Mouse (Mus musculus) liver, embryonic 12.5 days (tissue): ENCODE measurements around the gene Gpr68. TPM values are rescaled to one million over a fixed set of nuclear protein-coding genes. Genes with fewer than 3 reads are reported as not detected.

Source experiments
- ATAC-seq: fragments of 200-750 bp; cut with Nextera tagmentation; 2 replicates; pipeline ENCODE4 v1.8.0; 2017; ENCODE audit warnings: moderate number of reproducible peaks, mild to moderate bottlenecking, moderate library complexity
- H3K27ac ChIP-seq: fragments of 300-500 bp; sonication (generic); 2 replicates; pipeline ENCODE4 v1.5.1; 2016; ENCODE audit warnings: mild to moderate bottlenecking
- H3K27me3 ChIP-seq: fragments of 300-500 bp; sonication (generic); replicated peaks from 2 replicates; pipeline ENCODE4 v1.6.1; 2016; ENCODE audit warnings: mild to moderate bottlenecking, moderate library complexity
- H3K36me3 ChIP-seq: fragments of 300-500 bp; sonication (generic); 2 replicates; pipeline ENCODE4 v1.6.1; 2016; ENCODE audit warnings: mild to moderate bottlenecking, moderate library complexity
- H3K4me1 ChIP-seq: fragments of 300-500 bp; sonication (generic); 2 replicates; pipeline ENCODE4 v1.6.1; 2016
- H3K4me2 ChIP-seq: fragments of 300-500 bp; sonication (generic); 2 replicates; pipeline ENCODE4 v1.6.1; 2016; ENCODE audit warnings: mild to moderate bottlenecking, moderate library complexity
- H3K4me3 ChIP-seq: fragments of 300-500 bp; sonication (generic); 2 replicates; pipeline ENCODE4 v1.5.1; 2016; ENCODE audit warnings: mild to moderate bottlenecking, moderate library complexity
- H3K9ac ChIP-seq: fragments of 300-500 bp; sonication (generic); 2 replicates; pipeline ENCODE4 v1.6.1; 2016; ENCODE audit warnings: mild to moderate bottlenecking, moderate library complexity
- H3K9me3 ChIP-seq: fragments of 300-500 bp; sonication (generic); replicated peaks from 2 replicates; pipeline ENCODE4 v1.6.1; 2016; ENCODE audit warnings: mild to moderate bottlenecking, moderate library complexity
- WGBS: fragments of 180-500 bp; shearing (Covaris S2); methylation state at CpG from one replicate; pipeline ENCODE4 v1.1.7; 2016; ENCODE audit not compliant: insufficient replicate concordance; 5-methylcytosine and 5-hydroxymethylcytosine counted together
- polyA plus RNA-seq: library from polyadenylated mRNA; unstranded; fragments of >200 nt; fragmentation: Nextera tagmentation; extraction: Ambion mirVana; gene quantifications from 2 replicates; pipeline ENCODE4 v1.2.1, GENCODE M21; 2016

Gpr68 gene
- polyA plus RNA-seq, 1 experiment from 2014 or later = 0.04 TPM

DNA sequence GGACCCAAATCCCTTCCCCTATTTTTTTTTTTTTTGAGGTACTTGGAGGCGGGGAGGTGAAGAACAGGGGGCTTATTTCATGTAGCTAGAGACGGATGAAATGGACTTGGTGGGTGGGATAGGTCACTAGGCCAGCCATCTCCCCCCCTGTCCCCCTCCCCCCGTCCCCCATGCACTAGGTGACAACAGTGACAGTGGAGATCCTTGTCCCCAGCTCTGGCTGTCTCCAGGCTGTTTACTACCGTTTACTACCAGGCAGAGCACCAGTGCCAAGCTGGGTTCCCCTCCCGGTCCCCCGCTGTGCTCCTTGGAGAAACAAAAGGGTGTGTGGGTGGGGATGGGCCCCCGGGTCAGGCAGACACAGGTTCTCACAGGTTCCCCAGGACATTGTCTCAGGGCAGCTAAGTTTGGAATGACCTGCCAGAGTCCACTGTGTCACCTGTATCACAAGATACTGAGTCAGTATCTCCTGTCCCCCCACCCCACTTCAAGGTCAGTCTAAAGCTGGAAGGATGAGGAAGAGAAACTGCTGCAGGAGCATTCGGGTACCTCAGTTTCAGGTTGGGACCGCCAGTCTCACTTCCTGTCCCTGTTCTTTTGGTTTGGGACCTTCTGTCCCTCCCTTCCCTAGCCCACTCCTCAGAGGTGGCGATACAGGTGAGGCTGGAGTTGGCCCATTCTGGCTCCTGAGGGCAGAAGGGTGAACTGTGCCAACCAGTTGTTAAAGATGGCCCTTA lies 468 bp upstream of the Gpr68 start:
- Histone ChIP-seq H3K27me3 (peaks cover 58% of the 10 kb centered on the region), H3K9me3 (no peaks in the 10 kb centered on the region), H3K4me3 (no peak overlapping the region), H3K4me2 (peak overlapping the region; percentile 62), H3K36me3 (peaks cover 24% of the 10 kb centered on the region), H3K27ac (no peak overlapping the region), H3K9ac (no peak overlapping the region), H3K4me1 (no peaks in the 10 kb centered on the region)
- WGBS = 23% methylated on average over 10 of the region's 10 CpGs
- ATAC-seq = no peak

DNA sequence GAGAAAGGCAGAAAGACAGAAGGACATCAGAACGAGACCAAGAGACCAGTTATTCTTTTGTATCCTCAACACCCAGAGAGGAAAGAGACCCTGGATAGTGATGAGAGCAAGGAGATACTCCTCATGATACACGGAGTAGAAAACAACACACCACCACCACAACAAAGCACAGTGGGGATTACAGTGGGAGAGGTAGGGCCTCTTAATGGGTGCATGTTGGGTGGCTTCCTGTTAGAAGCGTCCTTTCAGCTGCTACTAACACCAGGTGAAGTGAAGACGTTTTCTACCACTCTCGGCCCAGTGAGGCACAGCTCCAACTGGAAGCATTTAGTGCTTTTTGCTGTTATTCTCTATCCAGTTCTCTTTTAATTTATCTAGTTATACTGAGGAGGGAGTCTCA lies 1.1 kb downstream of the Gpr68 start:
- Histone ChIP-seq H3K4me3 (no peak overlapping the region), H3K4me1 (no peaks in the 10 kb centered on the region), H3K4me2 (no peak overlapping the region), H3K9me3 (no peaks in the 10 kb centered on the region), H3K27me3 (peaks cover 73% of the 10 kb centered on the region), H3K36me3 (peaks cover 8% of the 10 kb centered on the region), H3K9ac (no peak overlapping the region), H3K27ac (no peak overlapping the region)
- WGBS = 63% methylated on average over 5 of the region's 5 CpGs
- no peak for ATAC-seq

DNA sequence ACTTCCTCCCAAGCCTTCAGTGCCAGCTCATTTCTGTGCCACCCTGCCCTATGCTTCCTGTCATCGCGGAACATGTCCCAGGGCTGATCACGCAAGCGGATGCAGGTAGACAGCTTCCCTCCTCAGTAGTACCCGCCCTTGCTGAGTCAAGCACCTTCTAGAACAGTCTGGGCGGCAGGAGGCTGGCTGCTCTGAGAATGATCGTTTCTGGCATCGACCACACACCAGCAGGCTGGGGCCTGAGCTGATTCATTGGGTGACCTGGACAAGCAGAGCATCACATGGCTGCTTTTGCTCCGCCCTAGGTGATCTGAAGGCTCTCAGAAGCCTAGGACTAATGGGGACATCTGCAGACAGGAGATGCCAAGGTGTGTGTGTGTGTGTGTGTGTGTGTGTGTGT lies 4.2 kb downstream of the Gpr68 start:
- Histone ChIP-seq H3K27ac (no peak overlapping the region), H3K4me1 (0 out of 2 replicates have a peak, but pooled peaks cover 8% of the 10 kb centered on the region), H3K4me3 (no peak overlapping the region), H3K9me3 (no peaks in the 10 kb centered on the region), H3K4me2 (no peak overlapping the region), H3K9ac (no peak overlapping the region), H3K27me3 (peaks cover 88% of the 10 kb centered on the region), H3K36me3 (no peaks in the 10 kb centered on the region)
- no peak for ATAC-seq
- 70% methylated on average over 9 of the region's 9 CpGs for WGBS

DNA sequence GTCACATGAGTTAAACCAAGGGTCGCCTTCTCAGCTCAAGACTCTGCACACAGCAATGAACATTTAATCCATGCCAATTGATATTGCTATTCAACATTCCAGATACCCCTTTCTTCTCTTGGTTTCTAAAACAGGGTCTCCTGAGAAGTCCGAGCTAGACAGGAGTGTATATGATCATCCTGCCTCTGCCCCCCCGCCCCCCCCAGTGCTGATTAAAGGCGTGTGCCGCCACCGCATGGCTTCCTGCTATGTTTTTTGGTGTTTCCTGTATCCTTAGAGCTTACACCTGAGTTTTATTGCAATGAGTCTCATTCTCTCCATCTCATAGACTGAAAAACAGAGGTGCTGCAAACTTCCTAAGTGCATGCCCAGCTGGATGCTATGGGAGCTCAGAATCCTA lies 6.6 kb downstream of the Gpr68 start:
- no peak for ATAC-seq
- WGBS = 54% methylated on average over 6 of the region's 6 CpGs
- H3K27ac ChIP-seq = no peak overlapping the region
- H3K9ac ChIP-seq = no peak overlapping the region
- no peak overlapping the region for H3K4me2 ChIP-seq
- no peak overlapping the region for H3K4me3 ChIP-seq
- no peaks in the 10 kb centered on the region for H3K9me3 ChIP-seq
- H3K27me3 ChIP-seq = peaks cover 88% of the 10 kb centered on the region
- 0 out of 2 replicates have a peak, but pooled peaks cover 8% of the 10 kb centered on the region for H3K4me1 ChIP-seq
- H3K36me3 ChIP-seq = no peaks in the 10 kb centered on the region

DNA sequence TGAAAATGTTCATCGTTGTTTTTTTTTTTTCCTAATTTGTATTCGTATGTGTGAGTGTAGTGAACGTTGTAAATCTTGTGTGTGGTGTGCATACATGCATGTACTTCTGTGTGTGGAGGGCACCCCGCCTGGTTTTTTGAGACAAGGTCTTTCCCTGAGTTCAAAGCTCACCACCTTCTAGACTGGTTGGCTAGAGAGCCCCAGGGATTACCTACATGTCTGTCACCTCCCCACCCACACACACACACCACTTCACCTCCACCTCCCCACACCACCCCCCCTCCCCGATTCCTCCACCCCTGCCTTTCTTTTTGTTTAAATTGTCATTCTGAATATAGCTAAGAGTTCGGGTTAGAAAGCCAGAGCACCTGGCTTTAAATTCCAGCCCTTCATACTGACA lies 7.1 kb downstream of the Gpr68 start:
- ATAC-seq = no peak
- Histone ChIP-seq H3K4me3 (no peak overlapping the region), H3K4me1 (0 out of 2 replicates have a peak, but pooled peaks cover 8% of the 10 kb centered on the region), H3K27me3 (peaks cover 88% of the 10 kb centered on the region), H3K4me2 (no peak overlapping the region), H3K36me3 (no peaks in the 10 kb centered on the region), H3K9me3 (no peaks in the 10 kb centered on the region), H3K27ac (no peak overlapping the region), H3K9ac (no peak overlapping the region)
- WGBS = 54% methylated on average over 6 of the region's 6 CpGs

DNA sequence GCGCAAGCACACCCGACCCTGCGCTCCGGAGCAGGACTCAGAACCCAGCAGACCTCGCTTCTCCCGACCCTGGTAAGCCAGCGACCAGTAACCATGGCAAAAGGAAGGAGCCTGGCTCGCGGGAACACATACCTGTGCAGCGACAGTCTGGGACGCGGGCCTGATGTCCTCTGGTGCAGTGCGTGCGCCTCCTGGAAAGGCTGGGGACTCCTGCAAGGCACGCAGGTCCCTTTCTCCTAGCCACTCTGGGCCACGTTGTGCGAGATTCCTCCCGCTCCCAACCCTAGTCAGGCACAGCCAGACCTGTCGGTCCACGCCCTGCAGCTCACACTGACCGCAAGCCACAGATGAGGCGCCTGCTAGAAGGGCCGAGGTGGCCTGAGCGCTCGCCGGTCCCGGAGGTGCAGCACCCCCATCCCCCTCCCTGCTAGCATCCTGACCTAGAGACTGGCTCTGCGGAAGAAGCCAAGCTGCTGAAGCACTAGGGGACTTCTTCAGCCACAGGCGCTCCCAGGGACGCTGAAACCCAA lies 8.8 kb downstream of the Gpr68 start:
- Histone ChIP-seq H3K27me3 (peaks cover 91% of the 10 kb centered on the region), H3K9ac (no peak overlapping the region), H3K4me1 (0 out of 2 replicates have a peak, but pooled peaks cover 8% of the 10 kb centered on the region), H3K27ac (no peak overlapping the region), H3K4me3 (no peak overlapping the region), H3K4me2 (peak overlapping the region; percentile 26), H3K36me3 (no peaks in the 10 kb centered on the region), H3K9me3 (no peaks in the 10 kb centered on the region)
- peak; percentile 13; the same call in 1 of the 2 replicates for ATAC-seq
- under 1% methylated on average over 30 of the region's 30 CpGs for WGBS

DNA sequence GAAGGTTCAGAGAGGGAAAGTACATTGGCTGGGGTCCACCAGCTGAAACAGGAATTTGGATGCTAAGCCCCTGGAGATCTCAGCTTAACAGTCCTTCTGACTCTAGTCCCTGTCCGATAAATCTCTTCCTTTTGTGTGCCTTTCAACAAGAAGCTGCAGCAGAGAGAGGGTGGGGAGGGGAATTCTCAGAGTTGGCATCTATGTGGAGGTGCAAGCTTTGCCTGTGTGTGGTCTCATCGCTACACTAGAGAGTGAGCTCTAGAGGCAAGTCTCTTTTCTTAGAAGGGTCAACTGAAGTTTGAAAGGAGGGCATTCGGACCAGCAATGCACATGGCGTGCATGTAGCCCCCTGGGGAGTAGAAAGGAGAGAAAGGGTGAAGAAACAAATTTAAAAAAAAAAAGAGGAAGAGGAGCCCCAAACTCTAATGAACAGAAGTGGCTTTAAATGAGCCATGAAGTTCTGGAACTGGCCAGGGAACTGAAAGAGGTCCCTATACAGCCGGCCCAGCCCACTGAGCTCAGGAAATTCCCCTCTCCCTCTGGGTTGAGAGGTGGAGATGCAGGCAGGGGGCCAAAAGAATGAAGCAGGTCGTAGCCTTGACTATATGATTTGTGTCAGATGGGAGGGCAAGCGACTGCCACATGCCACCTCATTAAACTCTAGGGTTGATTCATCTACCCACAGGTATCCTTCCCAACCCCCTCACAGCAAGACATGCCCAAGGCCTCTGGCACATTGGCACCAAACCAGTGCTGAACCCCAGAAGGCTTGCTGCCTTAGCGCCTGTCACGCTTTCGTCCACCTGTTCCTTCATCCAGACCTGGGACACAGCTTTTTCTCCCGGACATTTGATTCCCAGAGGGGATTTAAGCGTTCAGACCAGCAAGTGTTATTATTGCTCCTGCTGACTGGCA lies 10.0 kb downstream of the Gpr68 start:
- Histone ChIP-seq H3K27ac (no peak overlapping the region), H3K4me1 (0 out of 2 replicates have a peak, but pooled peaks cover 8% of the 10 kb centered on the region), H3K9me3 (no peaks in the 10 kb centered on the region), H3K4me2 (no peak overlapping the region), H3K27me3 (peaks cover 82% of the 10 kb centered on the region), H3K36me3 (no peaks in the 10 kb centered on the region), H3K4me3 (no peak overlapping the region), H3K9ac (no peak overlapping the region)
- ATAC-seq = no peak
- WGBS = 40% methylated on average over 12 of the region's 12 CpGs

DNA sequence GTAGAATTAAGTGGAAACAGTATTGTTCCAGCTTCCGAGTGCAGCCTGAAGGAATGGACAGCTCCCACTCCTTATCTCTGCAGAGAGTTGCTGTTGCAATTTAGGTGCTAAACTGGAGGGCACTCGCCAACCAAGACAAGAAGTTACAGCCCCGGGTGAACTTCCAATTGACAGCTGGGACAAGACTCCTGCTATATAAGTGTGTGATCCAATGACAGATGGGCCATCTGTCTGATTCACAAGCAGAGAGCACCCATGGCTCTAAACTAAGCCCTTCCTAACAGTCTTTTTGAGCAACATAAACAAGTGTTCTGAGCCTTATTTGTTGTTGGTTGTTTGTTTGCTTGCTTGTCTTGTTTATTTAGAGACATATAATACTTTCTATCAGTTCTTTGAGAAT lies 11.3 kb downstream of the Gpr68 start:
- 16% methylated on average over 3 of the region's 3 CpGs for WGBS
- no peak overlapping the region for H3K4me2 ChIP-seq
- no peaks in the 10 kb centered on the region for H3K36me3 ChIP-seq
- H3K27me3 ChIP-seq = peaks cover 70% of the 10 kb centered on the region
- H3K27ac ChIP-seq = no peak overlapping the region
- H3K9ac ChIP-seq = no peak overlapping the region
- H3K9me3 ChIP-seq = no peaks in the 10 kb centered on the region
- H3K4me1 ChIP-seq = 0 out of 2 replicates have a peak, but pooled peaks cover 8% of the 10 kb centered on the region
- no peak for ATAC-seq
- no peak overlapping the region for H3K4me3 ChIP-seq

DNA sequence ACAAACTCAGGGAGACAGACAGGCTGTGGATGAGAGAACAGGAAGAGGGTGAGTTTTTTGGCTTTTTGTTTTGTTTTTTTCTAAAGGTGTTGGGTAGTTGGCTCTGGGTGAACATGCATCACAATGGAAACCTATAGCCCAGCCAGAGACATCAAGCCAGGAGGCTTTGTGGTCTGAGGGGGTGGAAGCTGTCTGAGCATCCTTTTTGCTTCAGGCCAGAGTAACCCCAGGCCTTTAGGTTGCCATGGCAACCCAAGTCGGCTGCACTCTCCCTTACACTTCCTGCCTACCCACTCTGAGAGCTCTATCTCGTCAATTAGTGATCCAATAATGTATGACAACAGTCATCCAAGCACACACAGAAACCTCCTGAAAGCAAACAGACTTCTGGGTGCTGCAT lies 12.5 kb downstream of the Gpr68 start:
- no peak for ATAC-seq
- peaks cover 60% of the 10 kb centered on the region for H3K27me3 ChIP-seq
- no peaks in the 10 kb centered on the region for H3K36me3 ChIP-seq
- H3K9me3 ChIP-seq = no peaks in the 10 kb centered on the region
- 0 out of 2 replicates have a peak, but pooled peaks cover 8% of the 10 kb centered on the region for H3K4me1 ChIP-seq
- H3K27ac ChIP-seq = no peak overlapping the region
- 18% methylated on average over 2 of the region's 2 CpGs for WGBS
- H3K9ac ChIP-seq = no peak overlapping the region
- H3K4me2 ChIP-seq = no peak overlapping the region
- no peak overlapping the region for H3K4me3 ChIP-seq

DNA sequence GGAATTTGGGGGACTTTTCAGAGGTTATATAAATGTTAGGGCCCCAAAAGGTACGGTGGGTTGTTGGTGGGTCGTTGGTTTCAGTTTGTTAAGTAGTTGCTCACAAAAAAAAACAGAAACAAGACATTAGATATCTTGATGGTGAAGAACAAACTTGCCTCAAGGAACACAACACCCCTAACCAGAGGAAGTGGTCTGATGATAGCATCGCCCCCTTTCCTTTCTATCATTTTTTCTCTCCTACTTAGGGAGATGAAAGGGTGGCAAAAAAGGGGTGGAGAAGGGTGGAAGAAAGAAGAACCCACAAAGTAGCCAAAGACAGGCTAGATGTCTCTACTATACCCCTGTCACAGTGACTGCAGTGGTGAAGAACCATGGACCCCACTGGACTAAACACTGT lies 17.4 kb downstream of the Gpr68 start:
- no peak overlapping the region for H3K4me2 ChIP-seq
- H3K4me1 ChIP-seq = no peaks in the 10 kb centered on the region
- 43% methylated on average over 3 of the region's 3 CpGs for WGBS
- H3K27me3 ChIP-seq = peaks cover 38% of the 10 kb centered on the region
- H3K9me3 ChIP-seq = no peaks in the 10 kb centered on the region
- no peak for ATAC-seq
- no peak overlapping the region for H3K4me3 ChIP-seq
- H3K9ac ChIP-seq = no peak overlapping the region
- no peaks in the 10 kb centered on the region for H3K36me3 ChIP-seq
- no peak overlapping the region for H3K27ac ChIP-seq

DNA sequence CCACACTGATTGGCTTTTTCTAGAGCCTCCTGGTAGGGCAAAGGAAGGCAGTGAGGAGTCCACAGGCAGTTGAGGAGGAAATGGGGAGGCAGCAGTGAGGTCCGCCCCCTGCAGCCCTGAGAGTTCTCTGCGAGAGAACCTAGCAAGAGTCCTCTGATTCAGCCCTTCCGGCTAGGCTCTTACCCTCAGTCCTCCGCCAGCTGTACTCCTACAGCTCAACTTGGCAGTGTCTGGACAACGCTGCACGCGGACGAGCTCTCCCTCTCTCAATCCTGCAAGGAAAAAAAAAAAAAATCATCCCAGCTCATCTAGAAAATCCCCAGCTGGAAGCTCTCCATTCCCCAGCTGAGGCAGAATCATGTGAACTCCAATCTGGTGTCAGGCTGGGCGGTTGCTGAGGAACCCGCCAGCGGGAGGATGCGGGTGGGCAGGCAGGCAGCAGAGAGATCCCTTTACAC lies 20.2 kb downstream of the Gpr68 start:
- Histone ChIP-seq H3K9me3 (no peaks in the 10 kb centered on the region), H3K27ac (no peak overlapping the region), H3K4me3 (no peak overlapping the region), H3K9ac (no peak overlapping the region), H3K4me2 (no peak overlapping the region), H3K36me3 (no peaks in the 10 kb centered on the region), H3K4me1 (no peaks in the 10 kb centered on the region), H3K27me3 (peaks cover 29% of the 10 kb centered on the region)
- WGBS = 34% methylated on average over 12 of the region's 12 CpGs
- no peak for ATAC-seq

DNA sequence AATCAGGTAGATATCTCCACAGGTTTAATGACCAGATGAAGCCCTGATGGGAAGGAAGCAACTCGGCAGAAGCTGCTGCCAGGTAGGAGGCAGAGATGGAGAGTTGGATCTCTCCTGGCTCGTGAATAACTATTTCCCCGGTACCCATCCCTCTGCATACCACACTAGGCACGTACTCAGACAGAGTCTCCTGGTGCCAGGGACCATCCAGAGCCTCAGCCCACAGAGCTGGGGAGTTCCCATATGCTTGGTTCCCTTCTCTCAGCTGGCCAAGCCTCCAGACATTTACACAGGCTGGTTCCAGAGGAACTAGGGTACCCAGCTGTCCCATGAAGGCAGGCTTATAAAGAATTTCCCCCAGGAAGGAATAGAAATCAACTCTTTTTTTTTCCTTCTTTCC lies 21.1 kb downstream of the Gpr68 start:
- Histone ChIP-seq H3K4me2 (no peak overlapping the region), H3K9me3 (no peaks in the 10 kb centered on the region), H3K4me3 (no peak overlapping the region), H3K27me3 (peaks cover 29% of the 10 kb centered on the region), H3K9ac (no peak overlapping the region), H3K27ac (no peak overlapping the region), H3K4me1 (no peaks in the 10 kb centered on the region), H3K36me3 (no peaks in the 10 kb centered on the region)
- ATAC-seq = no peak
- 67% methylated on average over 4 of the region's 4 CpGs for WGBS
